Mouse (Mus musculus): ENCODE results near the gene Gm38119. TPM values are rescaled to one million over a fixed set of nuclear protein-coding genes. Genes with fewer than 3 reads are reported as not detected.

The Gm38119 gene
- polyA plus RNA-seq (2012; ENCODE audit: insufficient read depth, insufficient read length, low replicate concordance, missing spikeins), result not detected in 2 replicates

GRCm38 (mm10) chr3:92738996-92739395 is at the start of gene Gm38119:
TSS of gene Gm38119 (minus strand) at chr3:92739096.
- TF ChIP-seq CTCF (IDR thresholded peaks at IDR 0.05; ENCODE audit: insufficient read depth, low read depth, low read length) (no peak), POLR2A (IDR thresholded peaks at IDR 0.05; ENCODE audit: insufficient read depth, low read depth, low read length) (no peak)
- 80% methylated on average over 1 of the region's 1 CpGs for WGBS
- Histone ChIP-seq H3K4me1 (ENCODE audit: control insufficient read depth, insufficient read depth, low read length) (no peaks in the 10 kb centered on the region), H3K4me3 (ENCODE audit: insufficient read depth, low read depth, low read length) (no peak within 1 kb of the TSS), H3K27ac (ENCODE audit: insufficient read depth, low read depth, low read length) (no peak within 1 kb of the TSS)

GRCm38 (mm10) chr3:92778799-92779198 is 39.9 kb upstream of the Gm38119 start, which contains the start of gene Lce1i:
TSS of gene Lce1i (minus strand) at chr3:92778899.
- H3K4me3 ChIP-seq (ENCODE audit: insufficient read depth, low read depth, low read length), result no peak within 1 kb of the TSS
- H3K27ac ChIP-seq (ENCODE audit: insufficient read depth, low read depth, low read length), result no peak within 1 kb of the TSS
- H3K4me1 ChIP-seq (ENCODE audit: control insufficient read depth, insufficient read depth, low read length), result no peaks in the 10 kb centered on the region
- 87% methylated on average over 1 of the region's 1 CpGs for WGBS
- TF ChIP-seq POLR2A (IDR thresholded peaks at IDR 0.05; ENCODE audit: insufficient read depth, low read depth, low read length), result no peak
- no peak for TF ChIP-seq CTCF (IDR thresholded peaks at IDR 0.05; ENCODE audit: insufficient read depth, low read depth, low read length)

GRCm38 (mm10) chr3:92771573-92771972 is 32.7 kb upstream of the Gm38119 start:
- WGBS, result 21% methylated on average over 3 of the region's 3 CpGs
- Histone ChIP-seq H3K4me3 (ENCODE audit: insufficient read depth, low read depth, low read length) (no peak overlapping the region), H3K4me1 (ENCODE audit: control insufficient read depth, insufficient read depth, low read length) (no peaks in the 10 kb centered on the region), H3K27ac (ENCODE audit: insufficient read depth, low read depth, low read length) (no peak overlapping the region)
- no peak for TF ChIP-seq CTCF (IDR thresholded peaks at IDR 0.05; ENCODE audit: insufficient read depth, low read depth, low read length)
- no peak for TF ChIP-seq POLR2A (IDR thresholded peaks at IDR 0.05; ENCODE audit: insufficient read depth, low read depth, low read length)

GRCm38 (mm10) chr3:92764965-92765364 is 26.1 kb upstream of the Gm38119 start, which contains the start of gene Lce1h:
TSS of gene Lce1h (minus strand) at chr3:92765065.
- no peak within 1 kb of the TSS for H3K4me3 ChIP-seq (ENCODE audit: insufficient read depth, low read depth, low read length)

GRCm38 (mm10) chr3:92753197-92753596 is 14.3 kb upstream of the Gm38119 start:
- Histone ChIP-seq H3K27ac (ENCODE audit: insufficient read depth, low read depth, low read length) (no peak overlapping the region), H3K4me1 (ENCODE audit: control insufficient read depth, insufficient read depth, low read length) (no peaks in the 10 kb centered on the region), H3K4me3 (ENCODE audit: insufficient read depth, low read depth, low read length) (no peak overlapping the region)
- 51% methylated on average over 3 of the region's 3 CpGs for WGBS
- TF ChIP-seq CTCF (IDR thresholded peaks at IDR 0.05; ENCODE audit: insufficient read depth, low read depth, low read length) (no peak), POLR2A (IDR thresholded peaks at IDR 0.05; ENCODE audit: insufficient read depth, low read depth, low read length) (no peak)

More at GRCm38 (mm10) chr3:92764965-92765364, 26.1 kb upstream of the Gm38119 start, which contains the start of gene Lce1h:
- Histone ChIP-seq H3K27ac (ENCODE audit: insufficient read depth, low read depth, low read length) (no peak within 1 kb of the TSS), H3K4me1 (ENCODE audit: control insufficient read depth, insufficient read depth, low read length) (no peaks in the 10 kb centered on the region)
- TF ChIP-seq POLR2A (IDR thresholded peaks at IDR 0.05; ENCODE audit: insufficient read depth, low read depth, low read length) (no peak), CTCF (IDR thresholded peaks at IDR 0.05; ENCODE audit: insufficient read depth, low read depth, low read length) (no peak)
- 92% methylated on average over 1 of the region's 1 CpGs for WGBS

- H3K4me3 ChIP-seq (ENCODE audit: insufficient read depth, low read depth, low read length), result no peak within 1 kb of the TSS
- WGBS, result 90% methylated on average over 1 of the region's 1 CpGs
- no peak within 1 kb of the TSS for H3K27ac ChIP-seq (ENCODE audit: insufficient read depth, low read depth, low read length)
- no peak for TF ChIP-seq CTCF (IDR thresholded peaks at IDR 0.05; ENCODE audit: insufficient read depth, low read depth, low read length)
- no peak for TF ChIP-seq POLR2A (IDR thresholded peaks at IDR 0.05; ENCODE audit: insufficient read depth, low read depth, low read length)
- H3K4me1 ChIP-seq (ENCODE audit: control insufficient read depth, insufficient read depth, low read length), result no peaks in the 10 kb centered on the region
Measured at GRCm38 (mm10) chr3:92752238-92752637, 13.3 kb upstream of the Gm38119 start, which contains the start of gene Lce1g. TSS of gene Lce1g (minus strand) at chr3:92752338.

GRCm38 (mm10) chr3:92722631-92723030 is 16.3 kb downstream of the Gm38119 start:
- TF ChIP-seq CTCF (IDR thresholded peaks at IDR 0.05; ENCODE audit: insufficient read depth, low read depth, low read length) (no peak), POLR2A (IDR thresholded peaks at IDR 0.05; ENCODE audit: insufficient read depth, low read depth, low read length) (no peak)
- Histone ChIP-seq H3K4me3 (ENCODE audit: insufficient read depth, low read depth, low read length) (no peak overlapping the region), H3K4me1 (ENCODE audit: control insufficient read depth, insufficient read depth, low read length) (no peaks in the 10 kb centered on the region), H3K27ac (ENCODE audit: insufficient read depth, low read depth, low read length) (no peak overlapping the region)
- 92% methylated on average over 5 of the region's 5 CpGs for WGBS

- WGBS, result 77% methylated on average over 3 of the region's 3 CpGs
- Histone ChIP-seq H3K27ac (ENCODE audit: insufficient read depth, low read depth, low read length) (no peak within 1 kb of the TSS), H3K4me1 (ENCODE audit: control insufficient read depth, insufficient read depth, low read length) (no peaks in the 10 kb centered on the region), H3K4me3 (ENCODE audit: insufficient read depth, low read depth, low read length) (no peak within 1 kb of the TSS)
- TF ChIP-seq POLR2A (IDR thresholded peaks at IDR 0.05; ENCODE audit: insufficient read depth, low read depth, low read length) (no peak), CTCF (IDR thresholded peaks at IDR 0.05; ENCODE audit: insufficient read depth, low read depth, low read length) (no peak)
Measured at GRCm38 (mm10) chr3:92720250-92720649, 18.6 kb downstream of the Gm38119 start, which contains the start of gene Lce1f. TSS of gene Lce1f (minus strand) at chr3:92720350.

- TF ChIP-seq POLR2A (IDR thresholded peaks at IDR 0.05; ENCODE audit: insufficient read depth, low read depth, low read length) (no peak), CTCF (IDR thresholded peaks at IDR 0.05; ENCODE audit: insufficient read depth, low read depth, low read length) (no peak)
- H3K4me3 ChIP-seq (ENCODE audit: insufficient read depth, low read depth, low read length), result no peak overlapping the region
- no peaks in the 10 kb centered on the region for H3K4me1 ChIP-seq (ENCODE audit: control insufficient read depth, insufficient read depth, low read length)
- no peak overlapping the region for H3K27ac ChIP-seq (ENCODE audit: insufficient read depth, low read depth, low read length)
Measured at GRCm38 (mm10) chr3:92715122-92715521, 23.8 kb downstream of the Gm38119 start.
